Mouse (Mus musculus): Measurements from ENCODE around the gene Hcst.

- TF ChIP-seq MYOD1 (IDR thresholded peaks at IDR 0.05; ENCODE audit: control insufficient read depth in 1 of 3, insufficient read length in 2 of 3, low read depth in 2 of 3), result no peak
- TF ChIP-seq POLR2A (IDR thresholded peaks at IDR 0.05; ENCODE audit: insufficient read length, low read depth), result no peak
- no peak for TF ChIP-seq E2F4 (IDR thresholded peaks at IDR 0.05; ENCODE audit: insufficient read depth)
These were observed 1.7 kb upstream of the Hcst start, which contains the start of gene Nfkbid for GRCm38 (mm10) chr7:30421175-30421889.

All from myocyte (in vitro differentiated cells).